Mouse (Mus musculus) urinary bladder, adult 18-20 months (tissue): ENCODE data around the gene Tmem50b.
"Not testable (repeated sequence)": the region's sequence is repeated elsewhere in the genome, so short reads cannot be mapped to it uniquely, and the experiment has no call there.

ENCODE experiments used
- DNase-seq, 2 experiments: peaks; one replicate each; pipeline ENCODE4 v3.0.0; 2022; ENCODE audit warnings: low spot score in 2 of 2, mixed read lengths in 2 of 2

Tmem50b gene

DNA sequence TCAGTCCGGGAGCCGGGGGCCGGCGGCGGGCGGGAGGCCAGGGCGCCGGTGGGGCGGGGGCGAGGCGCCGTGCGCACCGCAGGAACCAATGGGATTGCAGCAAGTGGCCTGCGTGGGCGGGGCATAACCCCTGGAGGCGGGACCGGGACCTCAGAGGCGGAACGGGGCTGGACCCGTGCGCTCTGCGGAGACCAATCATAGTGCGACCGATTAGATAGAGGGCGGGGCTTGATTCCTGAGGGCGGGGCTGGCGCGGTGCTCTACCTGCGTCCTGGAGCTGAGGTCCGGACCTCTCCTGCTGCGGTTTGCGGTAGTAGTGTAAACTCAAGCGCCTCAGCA, at the start of gene Tmem50b:
Tmem50b (minus strand) TSS at position 129 of the 339 bp plus-strand sequence.
- peak; percentile 98 to 99 for DNase-seq

- peak; percentile 88 to 93 for DNase-seq
Measured at GRCm38 (mm10) chr16:91646681-91647419, 49.2 kb upstream of the Tmem50b start, which contains the start of gene Gart. Gene Gart, minus strand, starts transcription at chr16:91646952.

DNA sequence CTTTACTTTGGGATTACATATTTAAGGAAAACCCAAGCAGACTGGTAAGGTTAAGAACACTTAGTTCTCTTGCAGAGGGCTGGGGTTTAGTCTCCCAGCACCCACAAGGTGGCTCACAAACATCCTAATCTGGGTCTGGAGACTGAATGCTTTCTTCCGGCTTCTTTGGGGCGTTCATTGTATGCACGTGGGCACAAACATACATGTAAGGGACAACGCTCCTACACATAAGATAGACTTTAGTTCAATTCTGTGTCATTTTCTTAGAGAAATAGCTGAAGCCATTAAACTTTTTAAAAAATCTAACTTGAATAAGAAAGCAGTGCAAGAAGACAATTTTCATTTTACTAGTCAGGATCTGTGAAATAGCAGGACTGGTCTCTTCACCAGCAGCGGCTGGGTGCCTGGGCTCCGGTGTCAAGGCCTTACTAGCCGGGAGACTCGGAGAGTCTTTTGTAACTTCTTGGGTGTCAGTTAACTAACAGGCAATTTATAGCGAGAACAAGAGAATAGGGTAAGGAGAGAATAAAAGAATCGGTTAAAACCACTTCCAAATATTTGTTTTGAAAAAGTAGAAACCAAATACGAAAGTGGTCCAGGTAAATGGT, 48.5 kb upstream of the Tmem50b start:
- DNase-seq, result no peak

DNA sequence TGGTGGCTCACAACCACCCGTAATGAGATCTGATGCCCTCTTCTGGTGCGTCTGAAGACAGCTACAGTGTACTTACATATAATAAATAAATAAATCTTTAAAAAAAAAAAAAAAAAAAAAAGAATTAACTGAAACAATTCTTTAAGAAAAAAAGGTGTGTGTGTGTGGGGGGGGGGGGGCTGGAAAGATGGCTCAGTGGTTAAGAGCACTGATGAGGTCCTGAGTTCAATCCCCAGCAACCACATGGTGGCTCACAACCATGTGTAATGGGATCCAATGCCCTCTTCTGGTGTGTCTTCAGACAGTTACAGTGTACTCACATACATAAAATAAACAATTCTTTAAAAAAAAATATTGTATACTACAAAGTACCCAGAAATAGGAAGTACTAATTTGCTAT, 47.8 kb upstream of the Tmem50b start:
- not testable (repeated sequence) for DNase-seq

- DNase-seq, result no peak
Measured at GRCm38 (mm10) chr16:91644901-91645300, 47.3 kb upstream of the Tmem50b start.

- DNase-seq, result no peak
Measured at GRCm38 (mm10) chr16:91640171-91640570, 42.6 kb upstream of the Tmem50b start.

- no peak for DNase-seq
Measured at GRCm38 (mm10) chr16:91639636-91640035, 42.0 kb upstream of the Tmem50b start.

DNA sequence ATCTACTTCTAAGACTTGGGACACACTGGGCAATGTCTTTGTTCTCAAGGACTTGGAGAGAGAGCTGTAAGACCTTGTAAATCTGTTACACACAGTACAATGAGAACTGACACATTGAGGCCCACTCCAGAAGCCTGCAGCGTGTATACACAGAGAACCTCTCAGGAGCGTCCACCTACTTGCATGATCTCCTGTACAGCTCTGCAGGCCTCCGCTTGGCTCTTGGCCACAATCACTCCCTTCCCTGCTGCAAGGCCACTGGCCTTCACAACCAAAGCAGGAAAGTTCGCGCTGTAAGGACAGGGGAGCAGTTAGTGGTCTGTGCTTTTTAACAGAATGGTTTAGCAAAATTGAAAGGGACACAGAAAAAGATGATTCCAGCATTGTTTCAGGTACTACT, 41.6 kb upstream of the Tmem50b start:
- DNase-seq, result no peak

DNA sequence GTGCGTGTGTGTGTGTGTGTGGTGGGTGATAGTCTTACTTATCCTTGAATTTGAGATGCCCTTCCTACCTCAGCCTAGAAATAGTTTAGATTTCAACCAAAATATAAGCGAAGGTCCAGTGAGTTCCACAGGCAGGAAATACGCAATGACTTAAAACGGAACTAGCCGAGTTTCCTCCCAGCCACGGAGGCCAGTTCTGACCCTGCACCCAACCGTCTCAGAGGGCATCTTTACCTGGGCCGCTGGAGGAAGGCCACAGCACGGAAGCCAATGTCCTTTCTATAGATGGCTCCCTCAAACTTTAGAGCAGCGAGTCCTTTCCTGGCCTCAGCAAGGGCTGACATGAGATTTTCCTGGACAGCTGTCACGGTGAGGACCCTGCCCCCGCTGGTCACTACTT, 36.0 kb upstream of the Tmem50b start:
- no peak for DNase-seq

GRCm38 (mm10) chr16:91632940-91633339, 35.3 kb upstream of the Tmem50b start:
- DNase-seq, result no peak

GRCm38 (mm10) chr16:91632439-91632838, 34.8 kb upstream of the Tmem50b start:
- DNase-seq, result no peak

GRCm38 (mm10) chr16:91630584-91630983, 33.0 kb upstream of the Tmem50b start:
- DNase-seq, result no peak

- no peak for DNase-seq
Measured at GRCm38 (mm10) chr16:91629749-91630148, 32.1 kb upstream of the Tmem50b start.

DNA sequence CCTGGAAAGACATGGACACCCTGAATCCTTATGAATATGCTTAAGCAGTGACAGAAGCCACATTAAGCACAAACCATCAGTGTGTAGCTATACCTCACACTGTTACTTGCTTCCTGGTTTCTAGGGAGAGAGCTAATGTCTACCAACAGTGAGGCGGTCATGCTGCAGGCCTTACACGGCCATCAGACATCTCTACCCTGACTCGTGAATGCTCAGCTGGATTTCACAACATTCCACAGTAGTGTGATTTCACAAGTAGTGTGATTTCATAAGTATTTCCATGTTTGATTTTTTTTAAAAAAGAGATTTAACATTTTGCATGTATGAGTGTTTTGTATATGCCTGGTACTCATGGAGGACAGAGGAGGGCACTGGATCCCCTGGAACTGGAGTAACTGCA, 31.1 kb upstream of the Tmem50b start:
- no peak for DNase-seq

GRCm38 (mm10) chr16:91627831-91628230, 30.2 kb upstream of the Tmem50b start:
- DNase-seq, result no peak

GRCm38 (mm10) chr16:91623074-91623473, 25.5 kb upstream of the Tmem50b start:
- DNase-seq, result no peak

DNA sequence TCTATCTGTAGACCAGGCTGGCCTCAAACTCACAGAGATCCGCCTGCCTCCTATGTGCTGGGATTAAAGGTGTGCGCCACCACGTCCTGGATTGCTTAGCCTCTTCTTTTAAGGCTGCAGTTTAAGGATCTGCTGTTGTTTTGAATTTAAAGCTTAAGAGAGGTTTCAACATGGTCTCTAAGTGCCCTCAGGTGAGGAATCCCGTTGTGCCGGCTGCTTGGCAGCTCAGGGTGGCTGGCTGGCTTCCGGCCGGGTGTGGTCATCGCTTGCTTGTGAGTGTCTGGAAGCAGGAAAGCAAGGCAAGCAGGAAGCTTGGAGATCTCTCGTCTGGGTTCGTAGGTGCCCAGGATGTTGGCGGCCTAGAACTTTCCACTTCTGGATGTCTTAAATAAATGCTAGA, 23.4 kb upstream of the Tmem50b start:
- DNase-seq, result no peak

DNA sequence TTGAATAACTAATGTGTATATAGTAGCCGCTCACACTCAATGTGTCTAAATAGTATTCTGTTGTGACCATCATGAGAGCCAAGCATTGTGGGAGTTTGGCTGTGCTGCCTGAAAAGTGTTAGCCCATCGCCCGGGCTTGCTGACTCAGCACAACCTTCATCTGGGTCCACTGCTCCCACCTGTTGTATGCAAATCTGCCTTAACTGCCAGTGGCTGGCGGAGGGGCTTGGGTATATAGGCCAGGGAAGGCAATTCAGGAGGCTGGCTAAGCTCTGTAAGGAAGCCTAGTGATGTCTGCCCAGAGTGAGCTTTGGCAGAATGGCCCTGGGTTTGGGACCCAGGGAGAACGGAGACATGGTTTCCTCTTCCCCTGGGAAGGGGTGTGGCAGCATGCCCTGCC, 22.6 kb upstream of the Tmem50b start:
- DNase-seq, result no peak

DNA sequence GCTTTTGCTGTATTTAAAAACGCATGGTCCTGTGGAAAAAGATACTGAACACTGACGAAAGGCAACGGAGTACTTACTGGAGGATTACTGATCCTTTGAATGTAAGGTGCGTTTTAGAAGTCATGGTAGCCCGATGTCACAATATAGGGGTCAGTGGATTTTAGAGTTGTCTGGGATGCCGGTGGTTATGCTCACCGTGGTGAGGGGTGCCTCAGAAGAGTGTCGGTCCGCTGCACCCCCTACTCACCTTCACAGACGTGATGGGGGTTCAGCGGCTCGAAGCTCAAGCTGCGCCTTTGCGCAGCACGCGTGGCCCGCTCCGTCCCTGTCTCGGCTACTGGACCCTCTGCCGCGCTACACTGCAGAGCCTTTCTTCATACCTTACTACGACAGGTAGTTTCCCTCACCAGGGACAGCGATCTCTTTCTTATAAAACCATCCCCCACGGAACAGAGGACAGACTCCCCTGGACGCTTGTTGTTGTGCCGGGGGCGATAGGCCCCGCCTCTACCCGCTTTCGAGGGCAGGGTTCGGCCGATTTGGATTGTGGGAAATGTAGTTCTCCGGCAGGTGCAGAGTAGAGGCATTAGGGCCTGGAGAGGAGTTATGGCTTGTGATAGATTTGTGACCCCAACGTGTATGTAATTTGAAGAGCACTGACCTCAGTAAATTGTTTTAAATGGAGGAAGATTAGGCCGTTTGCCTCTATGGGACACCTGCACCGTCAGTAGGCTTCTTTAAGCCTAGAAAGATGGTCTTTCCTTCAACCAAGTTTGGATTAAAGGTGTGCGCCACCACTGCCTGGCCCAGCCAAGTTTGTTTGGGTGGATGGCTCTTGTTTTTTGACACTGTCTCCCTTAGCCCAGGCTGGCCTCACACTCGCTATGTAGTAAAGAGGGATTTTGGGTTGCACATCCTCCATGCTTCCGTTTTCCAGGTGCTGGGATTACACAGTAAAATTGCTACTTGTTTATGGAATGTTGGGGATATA, 21.2 kb upstream of the Tmem50b start, which contains the start of gene Dnajc28:
Dnajc28 (minus strand) TSS at position 516 of the 991 bp plus-strand sequence.
- peak; percentile 67 to 71 for DNase-seq

- no peak for DNase-seq
Measured at GRCm38 (mm10) chr16:91614552-91614951, 17.0 kb upstream of the Tmem50b start.

DNA sequence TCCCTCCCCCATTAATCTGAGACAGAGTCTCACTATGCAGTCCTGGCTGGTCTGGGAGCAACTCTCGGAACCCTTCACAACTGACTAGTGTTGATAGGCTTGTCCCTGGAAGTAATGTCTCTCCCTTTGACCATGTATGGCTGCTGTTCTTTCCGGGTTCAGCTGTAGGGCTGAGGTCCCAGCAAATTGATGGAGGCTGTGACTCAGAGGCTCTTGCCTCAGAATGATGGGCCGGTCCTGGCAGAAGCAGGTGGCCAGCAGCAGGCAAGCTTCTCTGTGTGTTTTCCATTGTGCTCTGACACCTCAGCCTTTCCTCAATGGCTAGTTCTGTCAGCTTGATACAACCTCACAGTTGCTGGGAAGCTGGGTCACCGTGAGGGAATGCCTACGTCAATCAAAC, 14.9 kb upstream of the Tmem50b start:
- no peak for DNase-seq

- DNase-seq, result no peak
Measured at GRCm38 (mm10) chr16:91611248-91611647, 13.6 kb upstream of the Tmem50b start.
